Mouse (Mus musculus) hindbrain, embryonic 16.5 days (tissue): ENCODE results near the gene Galk1. TPM values are rescaled to one million over a fixed set of nuclear protein-coding genes. Genes with fewer than 3 reads are reported as not detected.

Experiments
- ATAC-seq: fragments of 200-750 bp; cut with Nextera tagmentation; 2 replicates; pipeline ENCODE4 v1.8.0; 2017; ENCODE audit warnings: moderate TSS enrichment, moderate library complexity
- H3K27ac ChIP-seq: fragments of 300-500 bp; sonication (generic); 2 replicates; pipeline ENCODE4 v1.5.1; 2014; ENCODE audit warnings: low read depth, mild to moderate bottlenecking, control low read depth, low read length, moderate library complexity
- H3K27me3 ChIP-seq: fragments of 300-500 bp; sonication (generic); replicated peaks from 2 replicates; pipeline ENCODE4 v1.6.1; 2014; ENCODE audit warnings: low read length; ENCODE audit not compliant: control insufficient read depth, insufficient read depth
- H3K36me3 ChIP-seq: fragments of 300-500 bp; sonication (generic); 2 replicates; pipeline ENCODE4 v1.6.1; 2014; ENCODE audit warnings: mild to moderate bottlenecking, low read length, moderate library complexity, mixed read lengths; ENCODE audit not compliant: control insufficient read depth, insufficient read depth
- H3K4me1 ChIP-seq: fragments of 300-500 bp; sonication (generic); 2 replicates; pipeline ENCODE4 v1.6.1; 2014; ENCODE audit warnings: low read depth, low read length; ENCODE audit not compliant: control insufficient read depth, insufficient read depth
- H3K4me2 ChIP-seq: fragments of 300-500 bp; sonication (generic); 2 replicates; pipeline ENCODE4 v1.6.1; 2014; ENCODE audit warnings: mild to moderate bottlenecking, low read length, control low read depth, moderate library complexity
- H3K4me3 ChIP-seq: fragments of 300-500 bp; sonication (generic); 2 replicates; pipeline ENCODE4 v1.5.1; 2014; ENCODE audit warnings: mild to moderate bottlenecking, low read length, control low read depth, moderate library complexity
- H3K9ac ChIP-seq: fragments of 300-500 bp; sonication (generic); 2 replicates; pipeline ENCODE4 v1.6.1; 2014; ENCODE audit warnings: low read depth, mild to moderate bottlenecking, control low read depth, low read length, moderate library complexity
- H3K9me3 ChIP-seq: fragments of 300-500 bp; sonication (generic); 2 replicates; pipeline ENCODE4 v1.6.1; 2014; ENCODE audit warnings: mild to moderate bottlenecking, low read length, moderate library complexity; ENCODE audit not compliant: control insufficient read depth
- WGBS: fragments of 180-500 bp; shearing (Covaris S2); extraction: QIAGEN DNeasy Blood & Tissue Kit; methylation state at CpG from one replicate; pipeline ENCODE4 v1.1.7; 2014; 5-methylcytosine and 5-hydroxymethylcytosine counted together
- polyA plus RNA-seq: library from polyadenylated mRNA; unstranded; fragments of >200 nt; fragmentation: Nextera tagmentation; extraction: Ambion mirVana; gene quantifications from 2 replicates; pipeline ENCODE4 v1.2.1, GENCODE M21; 2015

The Galk1 gene
- polyA plus RNA-seq, 1 experiment from 2014 or later, result 76.0 TPM

DNA sequence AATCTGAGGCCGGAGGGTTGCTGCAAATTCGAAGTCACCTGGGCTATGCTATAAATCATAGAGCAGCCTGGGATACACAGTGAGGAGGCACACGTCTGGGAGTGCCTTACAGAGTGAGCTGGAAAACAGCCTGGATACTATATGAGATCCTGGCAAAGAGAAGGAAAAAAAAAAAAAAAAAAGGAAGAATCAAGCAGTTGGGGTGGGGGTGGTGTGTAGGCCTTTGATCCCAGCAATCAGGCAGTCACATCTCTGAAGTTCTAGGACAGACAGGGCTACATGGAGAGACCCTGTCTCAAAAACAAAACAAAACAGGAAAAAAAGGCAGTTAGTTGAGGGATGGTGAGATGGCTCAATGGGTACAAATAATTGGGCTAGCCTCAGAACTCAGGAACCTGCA, 24.2 kb upstream of the Galk1 start:
- no peak overlapping the region for H3K4me3 ChIP-seq
- H3K4me2 ChIP-seq, result no peak overlapping the region
- peaks cover 7% of the 10 kb centered on the region for H3K4me1 ChIP-seq
- H3K27me3 ChIP-seq, result no peaks in the 10 kb centered on the region
- H3K36me3 ChIP-seq, result peaks cover 4% of the 10 kb centered on the region; the same call in 1 of the 2 replicates
- no peak overlapping the region for H3K27ac ChIP-seq
- no peak for ATAC-seq
- H3K9me3 ChIP-seq, result no peaks in the 10 kb centered on the region
- WGBS, result 90% methylated on average over 3 of the region's 3 CpGs
- H3K9ac ChIP-seq, result no peak overlapping the region

- no peaks in the 10 kb centered on the region for H3K27me3 ChIP-seq
- ATAC-seq, result no peak
- no peak overlapping the region for H3K9ac ChIP-seq
- peaks cover 13% of the 10 kb centered on the region for H3K4me1 ChIP-seq
- 95% methylated on average over 6 of the region's 6 CpGs for WGBS
- H3K36me3 ChIP-seq, result no peaks in the 10 kb centered on the region
- no peaks in the 10 kb centered on the region for H3K9me3 ChIP-seq
- no peak overlapping the region for H3K27ac ChIP-seq
- no peak overlapping the region for H3K4me3 ChIP-seq
- no peak overlapping the region for H3K4me2 ChIP-seq
These were observed 22.1 kb upstream of the Galk1 start for GRCm38 (mm10) chr11:116034584-116034983.

GRCm38 (mm10) chr11:116030898-116031845, 18.7 kb upstream of the Galk1 start:
- Histone ChIP-seq H3K36me3 (no peaks in the 10 kb centered on the region), H3K4me3 (peak overlapping the region; percentile 66), H3K27ac (peak overlapping the region; percentile 99), H3K9me3 (no peaks in the 10 kb centered on the region), H3K9ac (peak overlapping the region; percentile 96), H3K4me2 (peak overlapping the region; percentile 78), H3K27me3 (no peaks in the 10 kb centered on the region), H3K4me1 (peaks cover 13% of the 10 kb centered on the region)
- ATAC-seq, result peak; percentile 35
- WGBS, result 22% methylated on average over 14 of the region's 14 CpGs

DNA sequence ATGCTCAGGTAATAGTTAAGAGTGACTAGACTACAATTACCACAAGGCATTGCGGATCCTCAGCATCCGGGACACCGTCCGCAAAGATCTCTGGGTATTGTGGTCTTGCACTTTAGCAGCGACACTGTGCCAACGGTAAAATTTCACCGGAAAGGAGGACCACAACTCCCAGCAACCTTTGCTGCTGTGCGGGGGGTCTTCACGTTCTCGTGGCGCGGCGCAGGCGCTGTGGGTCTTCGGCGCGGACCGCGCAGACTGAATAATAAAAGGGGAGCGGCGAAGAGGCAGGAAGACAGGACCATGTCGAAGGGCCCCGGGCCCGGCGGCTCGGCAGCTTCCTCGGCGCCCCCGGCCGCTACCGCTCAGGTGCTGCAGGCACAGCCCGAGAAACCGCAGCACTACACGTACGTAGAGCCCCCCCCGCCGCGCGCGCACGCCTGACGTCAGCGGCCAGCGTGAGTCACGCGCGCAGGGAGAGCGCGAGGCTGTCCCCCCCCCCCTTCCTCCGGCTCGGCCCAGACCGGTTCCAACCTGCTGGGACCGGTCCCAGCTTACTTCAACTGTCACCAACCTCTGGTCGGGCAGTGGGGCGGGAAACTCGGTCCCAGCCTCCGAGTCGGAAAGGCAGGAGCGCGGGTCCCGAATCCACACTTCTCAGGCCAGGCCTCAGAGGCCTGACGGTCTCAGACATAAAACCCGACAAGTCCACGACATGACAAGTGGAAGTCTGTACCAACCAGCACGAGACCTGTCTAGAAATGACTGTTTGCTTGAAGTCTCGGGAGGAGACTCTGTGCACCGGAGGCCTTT, 17.8 kb upstream of the Galk1 start, which contains the start of gene Unk:
TSS of gene Unk (plus strand) at position 235 of the 810 bp plus-strand sequence.
- peak within 1 kb of the TSS; percentile 99 for H3K27ac ChIP-seq
- ATAC-seq, result peak; percentile 95
- peak within 1 kb of the TSS; percentile 96 for H3K9ac ChIP-seq
- no peaks in the 10 kb centered on the region for H3K36me3 ChIP-seq
- H3K27me3 ChIP-seq, result no peaks in the 10 kb centered on the region
- peaks cover 13% of the 10 kb centered on the region for H3K4me1 ChIP-seq
- peak within 1 kb of the TSS; percentile 78 for H3K4me2 ChIP-seq
- no peaks in the 10 kb centered on the region for H3K9me3 ChIP-seq
- peak within 1 kb of the TSS; percentile 66 for H3K4me3 ChIP-seq
- WGBS, result under 1% methylated on average over 49 of the region's 67 CpGs

DNA sequence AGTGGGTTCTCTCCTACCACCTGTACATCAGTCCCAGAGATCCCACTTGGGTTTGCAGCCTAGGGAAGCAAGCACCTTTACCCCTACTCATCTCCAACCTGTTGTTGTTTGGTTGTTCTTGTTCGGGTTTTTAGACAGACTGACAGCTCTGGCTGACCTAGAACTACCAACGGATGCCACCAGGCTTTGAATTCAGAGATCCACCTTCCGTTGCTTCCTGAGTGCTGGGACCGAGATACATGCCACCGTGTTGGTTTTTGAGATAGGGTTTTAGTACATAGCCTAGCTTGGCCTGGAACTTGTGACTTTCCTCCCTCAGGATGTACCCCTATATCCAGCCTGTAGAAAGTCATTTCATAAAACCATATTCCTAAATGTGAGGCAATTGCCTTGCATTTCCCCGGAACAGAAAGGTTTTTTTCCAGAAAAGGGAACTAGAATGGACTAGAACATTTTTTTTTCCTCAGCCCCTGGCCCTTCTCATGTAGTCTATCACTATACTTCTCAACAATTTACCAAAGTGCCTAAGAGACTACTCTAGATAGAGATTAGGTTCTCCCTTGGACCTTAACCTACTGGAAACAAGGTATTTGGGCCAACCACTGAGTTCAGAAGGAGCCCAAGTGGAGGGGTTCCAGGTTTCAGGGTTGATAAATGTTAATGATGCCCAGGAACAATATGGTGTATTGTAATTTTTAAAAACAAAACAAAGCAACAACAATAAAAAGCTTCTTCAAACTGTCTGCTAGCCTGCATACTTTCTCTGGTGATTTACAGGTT, 16.8 kb upstream of the Galk1 start:
- Histone ChIP-seq H3K27me3 (no peaks in the 10 kb centered on the region), H3K4me3 (peak overlapping the region; percentile 66), H3K4me1 (peaks cover 13% of the 10 kb centered on the region), H3K4me2 (peak overlapping the region; percentile 72), H3K36me3 (no peaks in the 10 kb centered on the region), H3K9ac (peak overlapping the region; percentile 62), H3K9me3 (no peaks in the 10 kb centered on the region), H3K27ac (peak overlapping the region; percentile 61; the same call in 1 of the 2 replicates)
- 83% methylated on average over 6 of the region's 6 CpGs for WGBS
- ATAC-seq, result no peak

- H3K9ac ChIP-seq, result no peak overlapping the region
These were observed 15.8 kb upstream of the Galk1 start for GRCm38 (mm10) chr11:116028177-116028865.

DNA sequence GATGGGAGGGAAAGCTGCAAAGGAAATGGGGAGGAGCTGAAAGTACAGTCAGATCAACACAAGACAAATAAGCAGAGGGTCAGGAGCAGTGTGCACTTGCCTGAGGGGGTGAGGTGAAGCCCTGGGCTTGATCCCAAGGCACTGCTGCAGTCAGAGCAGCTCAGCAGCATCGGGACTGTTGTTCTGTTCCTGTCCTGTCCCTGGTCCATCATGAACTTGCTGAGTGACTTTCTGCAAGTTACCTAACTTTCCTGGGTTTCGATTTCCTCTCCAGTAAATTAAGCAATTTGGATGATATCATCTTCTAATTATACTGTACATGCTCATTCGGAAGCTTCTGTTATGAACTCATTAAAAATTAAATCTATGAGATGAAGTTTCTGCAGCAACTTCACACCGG, 15.2 kb upstream of the Galk1 start, which contains the start of gene H3f3b:
TSS of gene H3f3b (minus strand) at position 207 of the 400 bp plus-strand sequence.
- no peak within 1 kb of the TSS for H3K4me3 ChIP-seq
- ATAC-seq, result no peak
- H3K4me2 ChIP-seq, result no peak within 1 kb of the TSS
- H3K27ac ChIP-seq, result no peak within 1 kb of the TSS
- H3K36me3 ChIP-seq, result no peaks in the 10 kb centered on the region
- H3K9me3 ChIP-seq, result no peaks in the 10 kb centered on the region
- no peaks in the 10 kb centered on the region for H3K27me3 ChIP-seq
- no peak within 1 kb of the TSS for H3K9ac ChIP-seq
- WGBS, result 81% methylated on average over 4 of the region's 4 CpGs
- peaks cover 11% of the 10 kb centered on the region for H3K4me1 ChIP-seq

More at GRCm38 (mm10) chr11:116028177-116028865, 15.8 kb upstream of the Galk1 start:
- no peaks in the 10 kb centered on the region for H3K27me3 ChIP-seq
- H3K9me3 ChIP-seq, result no peaks in the 10 kb centered on the region
- H3K27ac ChIP-seq, result no peak overlapping the region
- no peak for ATAC-seq
- peaks cover 13% of the 10 kb centered on the region for H3K4me1 ChIP-seq
- no peaks in the 10 kb centered on the region for H3K36me3 ChIP-seq
- WGBS, result 83% methylated on average over 9 of the region's 9 CpGs
- no peak overlapping the region for H3K4me2 ChIP-seq
- H3K4me3 ChIP-seq, result no peak overlapping the region
